Mouse (Mus musculus): Measurements from ENCODE around the gene Dmxl2. TPM values are rescaled to one million over a fixed set of nuclear protein-coding genes. Genes with fewer than 3 reads are reported as not detected.

Dmxl2 gene
- polyA plus RNA-seq, 1 experiment = not detected

- no peak overlapping the region for H3K4me3 ChIP-seq (ENCODE audit: insufficient read depth, low read depth, low read length)
- 51% methylated on average over 4 of the region's 4 CpGs for whole genome bisulfite sequencing
- TF ChIP-seq POLR2A (IDR thresholded peaks at IDR 0.05; ENCODE audit: insufficient read depth, low read depth, low read length) = no peak
- TF ChIP-seq CTCF (IDR thresholded peaks at IDR 0.05; ENCODE audit: insufficient read depth, low read depth, low read length) = no peak
- no peak overlapping the region for H3K27ac ChIP-seq (ENCODE audit: insufficient read depth, low read depth, low read length)
- peaks cover 7% of the 10 kb centered on the region for H3K4me1 ChIP-seq (ENCODE audit: control insufficient read depth, insufficient read depth, low read length)
These were observed 35.6 kb upstream of the Dmxl2 start for GRCm38 (mm10) chr9:54537030-54537429.

GRCm38 (mm10) chr9:54536236-54536635 is 34.8 kb upstream of the Dmxl2 start:
- no peak overlapping the region for H3K27ac ChIP-seq (ENCODE audit: insufficient read depth, low read depth, low read length)
- TF ChIP-seq POLR2A (IDR thresholded peaks at IDR 0.05; ENCODE audit: insufficient read depth, low read depth, low read length) (no peak), CTCF (IDR thresholded peaks at IDR 0.05; ENCODE audit: insufficient read depth, low read depth, low read length) (no peak)
- H3K4me1 ChIP-seq (ENCODE audit: control insufficient read depth, insufficient read depth, low read length) = peaks cover 7% of the 10 kb centered on the region
- no peak overlapping the region for H3K4me3 ChIP-seq (ENCODE audit: insufficient read depth, low read depth, low read length)
- 59% methylated on average over 7 of the region's 7 CpGs for WGBS

GRCm38 (mm10) chr9:54533975-54534374 is 32.5 kb upstream of the Dmxl2 start:
- H3K27ac ChIP-seq (ENCODE audit: insufficient read depth, low read depth, low read length) = no peak overlapping the region
- H3K4me1 ChIP-seq (ENCODE audit: control insufficient read depth, insufficient read depth, low read length) = peaks cover 9% of the 10 kb centered on the region
- WGBS = 34% methylated on average over 5 of the region's 5 CpGs
- no peak for TF ChIP-seq CTCF (IDR thresholded peaks at IDR 0.05; ENCODE audit: insufficient read depth, low read depth, low read length)
- TF ChIP-seq POLR2A (IDR thresholded peaks at IDR 0.05; ENCODE audit: insufficient read depth, low read depth, low read length) = no peak
- H3K4me3 ChIP-seq (ENCODE audit: insufficient read depth, low read depth, low read length) = no peak overlapping the region

GRCm38 (mm10) chr9:54532926-54533325 is 31.5 kb upstream of the Dmxl2 start:
- Histone ChIP-seq H3K4me3 (ENCODE audit: insufficient read depth, low read depth, low read length) (no peak overlapping the region), H3K4me1 (ENCODE audit: control insufficient read depth, insufficient read depth, low read length) (peaks cover 9% of the 10 kb centered on the region), H3K27ac (ENCODE audit: insufficient read depth, low read depth, low read length) (no peak overlapping the region)
- WGBS = 78% methylated on average over 2 of the region's 2 CpGs
- no peak for TF ChIP-seq CTCF (IDR thresholded peaks at IDR 0.05; ENCODE audit: insufficient read depth, low read depth, low read length)
- no peak for TF ChIP-seq POLR2A (IDR thresholded peaks at IDR 0.05; ENCODE audit: insufficient read depth, low read depth, low read length)

GRCm38 (mm10) chr9:54531421-54531820 is 30.0 kb upstream of the Dmxl2 start:
- TF ChIP-seq POLR2A (IDR thresholded peaks at IDR 0.05; ENCODE audit: insufficient read depth, low read depth, low read length) (no peak), CTCF (IDR thresholded peaks at IDR 0.05; ENCODE audit: insufficient read depth, low read depth, low read length) (no peak)
- Histone ChIP-seq H3K4me3 (ENCODE audit: insufficient read depth, low read depth, low read length) (no peak overlapping the region), H3K4me1 (ENCODE audit: control insufficient read depth, insufficient read depth, low read length) (peaks cover 9% of the 10 kb centered on the region), H3K27ac (ENCODE audit: insufficient read depth, low read depth, low read length) (no peak overlapping the region)

GRCm38 (mm10) chr9:54530836-54531235 is 29.4 kb upstream of the Dmxl2 start:
- no peak for TF ChIP-seq CTCF (IDR thresholded peaks at IDR 0.05; ENCODE audit: insufficient read depth, low read depth, low read length)
- no peak for TF ChIP-seq POLR2A (IDR thresholded peaks at IDR 0.05; ENCODE audit: insufficient read depth, low read depth, low read length)
- Histone ChIP-seq H3K27ac (ENCODE audit: insufficient read depth, low read depth, low read length) (no peak overlapping the region), H3K4me3 (ENCODE audit: insufficient read depth, low read depth, low read length) (no peak overlapping the region), H3K4me1 (ENCODE audit: control insufficient read depth, insufficient read depth, low read length) (peaks cover 9% of the 10 kb centered on the region)
- WGBS = 68% methylated on average over 6 of the region's 6 CpGs

- WGBS = 37% methylated on average over 2 of the region's 2 CpGs
- TF ChIP-seq CTCF (IDR thresholded peaks at IDR 0.05; ENCODE audit: insufficient read depth, low read depth, low read length) (no peak), POLR2A (IDR thresholded peaks at IDR 0.05; ENCODE audit: insufficient read depth, low read depth, low read length) (no peak)
These were observed 28.5 kb upstream of the Dmxl2 start for GRCm38 (mm10) chr9:54529950-54530349.

GRCm38 (mm10) chr9:54527694-54528093 is 26.3 kb upstream of the Dmxl2 start:
- no peak for TF ChIP-seq POLR2A (IDR thresholded peaks at IDR 0.05; ENCODE audit: insufficient read depth, low read depth, low read length)
- no peak for TF ChIP-seq CTCF (IDR thresholded peaks at IDR 0.05; ENCODE audit: insufficient read depth, low read depth, low read length)
- WGBS = 63% methylated on average over 7 of the region's 7 CpGs
- H3K4me1 ChIP-seq (ENCODE audit: control insufficient read depth, insufficient read depth, low read length) = peaks cover 2% of the 10 kb centered on the region; the same call in 1 of the 2 replicates
- no peak overlapping the region for H3K4me3 ChIP-seq (ENCODE audit: insufficient read depth, low read depth, low read length)
- H3K27ac ChIP-seq (ENCODE audit: insufficient read depth, low read depth, low read length) = no peak overlapping the region

More at GRCm38 (mm10) chr9:54529950-54530349, 28.5 kb upstream of the Dmxl2 start:
- no peak overlapping the region for H3K4me3 ChIP-seq (ENCODE audit: insufficient read depth, low read depth, low read length)
- H3K4me1 ChIP-seq (ENCODE audit: control insufficient read depth, insufficient read depth, low read length) = peaks cover 9% of the 10 kb centered on the region
- H3K27ac ChIP-seq (ENCODE audit: insufficient read depth, low read depth, low read length) = no peak overlapping the region

GRCm38 (mm10) chr9:54520286-54520685 is 18.9 kb upstream of the Dmxl2 start:
- WGBS = 92% methylated on average over 4 of the region's 4 CpGs
- TF ChIP-seq POLR2A (IDR thresholded peaks at IDR 0.05; ENCODE audit: insufficient read depth, low read depth, low read length) (no peak), CTCF (IDR thresholded peaks at IDR 0.05; ENCODE audit: insufficient read depth, low read depth, low read length) (no peak)
- Histone ChIP-seq H3K27ac (ENCODE audit: insufficient read depth, low read depth, low read length) (no peak overlapping the region), H3K4me1 (ENCODE audit: control insufficient read depth, insufficient read depth, low read length) (peaks cover 3% of the 10 kb centered on the region), H3K4me3 (ENCODE audit: insufficient read depth, low read depth, low read length) (no peak overlapping the region)

- H3K4me3 ChIP-seq (ENCODE audit: insufficient read depth, low read depth, low read length) = no peak overlapping the region
- 0 out of 2 replicates have a peak overlapping the region, but pooled peaks have one; percentile 45 for H3K27ac ChIP-seq (ENCODE audit: insufficient read depth, low read depth, low read length)
- peaks cover 3% of the 10 kb centered on the region for H3K4me1 ChIP-seq (ENCODE audit: control insufficient read depth, insufficient read depth, low read length)
- 38% methylated on average over 7 of the region's 7 CpGs for WGBS
- TF ChIP-seq CTCF (IDR thresholded peaks at IDR 0.05; ENCODE audit: insufficient read depth, low read depth, low read length) = no peak
- TF ChIP-seq POLR2A (IDR thresholded peaks at IDR 0.05; ENCODE audit: insufficient read depth, low read depth, low read length) = no peak
These were observed 17.5 kb upstream of the Dmxl2 start for GRCm38 (mm10) chr9:54518921-54519320.
